Mouse (Mus musculus): ENCODE results near the gene Pxn.

Gene Pxn

GRCm38 (mm10) chr5:115506454-115507201 lies at the start of gene Pxn:
Gene Pxn (plus strand): TSS chr5:115506676.
- peak; percentile 88 to 95 for DNase-seq (ENCODE audit: low spot score in 2 of 2)

GRCm38 (mm10) chr5:115458918-115459317 lies 47.6 kb upstream of the Pxn start:
- DNase-seq (ENCODE audit: low spot score in 2 of 2): no peak

GRCm38 (mm10) chr5:115464408-115465115 lies 41.9 kb upstream of the Pxn start:
- DNase-seq (ENCODE audit: low spot score in 2 of 2): no peak

GRCm38 (mm10) chr5:115465642-115466420 lies 40.6 kb upstream of the Pxn start, which contains the start of gene Pla2g1b:
Gene Pla2g1b (plus strand): TSS chr5:115466262.
- DNase-seq (ENCODE audit: low spot score in 2 of 2): no peak

- no peak for DNase-seq (ENCODE audit: low spot score in 2 of 2)
These were observed 36.7 kb upstream of the Pxn start for GRCm38 (mm10) chr5:115469791-115470190.

GRCm38 (mm10) chr5:115470766-115471531 lies 35.5 kb upstream of the Pxn start:
- DNase-seq (ENCODE audit: low spot score in 2 of 2): peak in 1 of 2 experiments; percentile 54

- no peak for DNase-seq (ENCODE audit: low spot score in 2 of 2)
These were observed 33.3 kb upstream of the Pxn start for GRCm38 (mm10) chr5:115473191-115473590.

GRCm38 (mm10) chr5:115474174-115474828 lies 32.2 kb upstream of the Pxn start:
- no peak for DNase-seq (ENCODE audit: low spot score in 2 of 2)

- no peak for DNase-seq (ENCODE audit: low spot score in 2 of 2)
These were observed 31.0 kb upstream of the Pxn start for GRCm38 (mm10) chr5:115475337-115476106.

- no peak for DNase-seq (ENCODE audit: low spot score in 2 of 2)
These were observed 30.3 kb upstream of the Pxn start for GRCm38 (mm10) chr5:115476107-115476727.

- no peak for DNase-seq (ENCODE audit: low spot score in 2 of 2)
These were observed 26.9 kb upstream of the Pxn start for GRCm38 (mm10) chr5:115479561-115479960.

- no peak for DNase-seq (ENCODE audit: low spot score in 2 of 2)
These were observed 26.4 kb upstream of the Pxn start for GRCm38 (mm10) chr5:115480101-115480500.

- DNase-seq (ENCODE audit: low spot score in 2 of 2): no peak
These were observed 23.8 kb upstream of the Pxn start for GRCm38 (mm10) chr5:115482390-115483265.

- DNase-seq (ENCODE audit: low spot score in 2 of 2): no peak
These were observed 23.1 kb upstream of the Pxn start for GRCm38 (mm10) chr5:115483385-115483784.

GRCm38 (mm10) chr5:115483947-115484920 lies 22.2 kb upstream of the Pxn start, which contains the start of gene Sirt4:
Gene Sirt4 (minus strand): TSS chr5:115484725.
- peak; percentile 41 to 66 for DNase-seq (ENCODE audit: low spot score in 2 of 2)

- no peak for DNase-seq (ENCODE audit: low spot score in 2 of 2)
These were observed 21.5 kb upstream of the Pxn start for GRCm38 (mm10) chr5:115484996-115485395.

GRCm38 (mm10) chr5:115485489-115486205 lies 20.8 kb upstream of the Pxn start:
- DNase-seq (ENCODE audit: low spot score in 2 of 2): no peak
